Mouse (Mus musculus): Measurements from ENCODE around the gene Tek. TPM values are rescaled to one million over a fixed set of nuclear protein-coding genes. Genes with fewer than 3 reads are reported as not detected.
A peak's percentile ranks its signal among the peaks of the same experiment; 100 is the strongest.
"Not testable (repeated sequence)": the region's sequence is repeated elsewhere in the genome, so short reads cannot be mapped to it uniquely, and the experiment has no call there.

Gene Tek
- polyA plus RNA-seq (2014; fragmentation: Nextera tagmentation; extraction: Ambion mirVana) = 12.1 and 13.7 TPM in 2 replicates

- Histone ChIP-seq H3K4me2 (ENCODE audit: low read length) (peak within 1 kb of the TSS; percentile 36; the same call in 1 of the 2 replicates), H3K9ac (ENCODE audit: low read length) (no peak within 1 kb of the TSS)
Measured at GRCm38 (mm10) chr4:94738838-94739731, at the start of gene Tek. TSS of gene Tek (plus strand) at chr4:94739289.

DNA sequence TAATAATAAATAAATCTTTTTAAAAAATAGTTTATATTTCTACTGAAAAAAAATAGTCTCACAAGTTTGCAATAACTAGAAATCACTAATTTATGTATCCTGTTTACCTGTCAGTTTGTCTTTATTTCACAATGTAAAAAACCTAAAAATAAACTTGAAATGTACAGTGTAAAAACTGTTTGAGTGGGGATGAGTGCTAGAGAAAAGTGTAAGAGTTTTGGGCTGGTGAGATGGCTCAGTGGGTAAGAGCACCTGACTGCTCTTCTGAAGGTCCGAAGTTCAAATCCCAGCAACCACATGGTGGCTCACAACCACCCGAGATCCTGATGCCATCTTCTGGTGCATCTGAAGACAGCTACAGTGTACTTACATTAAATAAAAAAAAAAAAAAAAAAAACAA lies 49.3 kb upstream of the Tek start:
- WGBS = 79% methylated on average over 2 of the region's 2 CpGs
- H3K9ac ChIP-seq (ENCODE audit: low read length); H3K9me3 ChIP-seq (ENCODE audit: control insufficient read depth, low read length); H3K4me3 ChIP-seq (ENCODE audit: low read depth, low read length); H3K27ac ChIP-seq (ENCODE audit: low read depth); DNase-seq (ENCODE audit: low spot score); H3K4me1 ChIP-seq (replicated peaks; ENCODE audit: control insufficient read depth, insufficient read depth, low read length); H3K27me3 ChIP-seq (replicated peaks; ENCODE audit: control insufficient read depth, insufficient read depth, low read length); H3K4me2 ChIP-seq (ENCODE audit: low read length); ATAC-seq (replicated peaks; ENCODE audit: low FRiP score, low TSS enrichment, low read depth): not testable (repeated sequence)
- peaks cover 22% of the 10 kb centered on the region for H3K36me3 ChIP-seq (ENCODE audit: control insufficient read depth, insufficient read depth, low read length)

More at GRCm38 (mm10) chr4:94738838-94739731, at the start of gene Tek:
- ATAC-seq (replicated peaks; ENCODE audit: low FRiP score, low TSS enrichment, low read depth) (no peak), DNase-seq (ENCODE audit: low spot score) (no peak)
- 43% methylated on average over 16 of the region's 16 CpGs for WGBS
- no peaks in the 10 kb centered on the region for H3K9me3 ChIP-seq (ENCODE audit: control insufficient read depth, low read length)
- H3K27me3 ChIP-seq (replicated peaks; ENCODE audit: control insufficient read depth, insufficient read depth, low read length) = no peaks in the 10 kb centered on the region
- no peaks in the 10 kb centered on the region for H3K4me1 ChIP-seq (replicated peaks; ENCODE audit: control insufficient read depth, insufficient read depth, low read length)
- H3K36me3 ChIP-seq (ENCODE audit: control insufficient read depth, insufficient read depth, low read length) = no peaks in the 10 kb centered on the region
- H3K27ac ChIP-seq (ENCODE audit: low read depth) = no peak within 1 kb of the TSS
- H3K4me3 ChIP-seq (ENCODE audit: low read depth, low read length) = peak within 1 kb of the TSS; percentile 17

- Histone ChIP-seq H3K4me1 (replicated peaks; ENCODE audit: control insufficient read depth, insufficient read depth, low read length) (no peaks in the 10 kb centered on the region), H3K4me2 (ENCODE audit: low read length) (no peak overlapping the region), H3K27me3 (replicated peaks; ENCODE audit: control insufficient read depth, insufficient read depth, low read length) (no peaks in the 10 kb centered on the region), H3K4me3 (ENCODE audit: low read depth, low read length) (no peak overlapping the region), H3K36me3 (ENCODE audit: control insufficient read depth, insufficient read depth, low read length) (peaks cover 22% of the 10 kb centered on the region), H3K9me3 (ENCODE audit: control insufficient read depth, low read length) (no peaks in the 10 kb centered on the region), H3K9ac (ENCODE audit: low read length) (no peak overlapping the region), H3K27ac (ENCODE audit: low read depth) (no peak overlapping the region)
- WGBS = 83% methylated on average over 4 of the region's 4 CpGs
- DNase-seq (ENCODE audit: low spot score) (no peak), ATAC-seq (replicated peaks; ENCODE audit: low FRiP score, low TSS enrichment, low read depth) (no peak)
Measured at GRCm38 (mm10) chr4:94691078-94691477, 48.0 kb upstream of the Tek start.

GRCm38 (mm10) chr4:94692175-94692574 lies 46.9 kb upstream of the Tek start:
- Histone ChIP-seq H3K9ac (ENCODE audit: low read length) (no peak overlapping the region), H3K27me3 (replicated peaks; ENCODE audit: control insufficient read depth, insufficient read depth, low read length) (no peaks in the 10 kb centered on the region), H3K36me3 (ENCODE audit: control insufficient read depth, insufficient read depth, low read length) (peaks cover 22% of the 10 kb centered on the region), H3K4me3 (ENCODE audit: low read depth, low read length) (no peak overlapping the region), H3K4me2 (ENCODE audit: low read length) (no peak overlapping the region), H3K9me3 (ENCODE audit: control insufficient read depth, low read length) (no peaks in the 10 kb centered on the region), H3K27ac (ENCODE audit: low read depth) (no peak overlapping the region), H3K4me1 (replicated peaks; ENCODE audit: control insufficient read depth, insufficient read depth, low read length) (no peaks in the 10 kb centered on the region)
- no peak for ATAC-seq (replicated peaks; ENCODE audit: low FRiP score, low TSS enrichment, low read depth)
- no peak for DNase-seq (ENCODE audit: low spot score)
- WGBS = 73% methylated on average over 2 of the region's 2 CpGs

- DNase-seq (ENCODE audit: low spot score) (no peak), ATAC-seq (replicated peaks; ENCODE audit: low FRiP score, low TSS enrichment, low read depth) (no peak)
- H3K9me3 ChIP-seq (ENCODE audit: control insufficient read depth, low read length) = no peaks in the 10 kb centered on the region
- H3K4me3 ChIP-seq (ENCODE audit: low read depth, low read length) = no peak overlapping the region
- H3K27ac ChIP-seq (ENCODE audit: low read depth) = no peak overlapping the region
- peaks cover 6% of the 10 kb centered on the region; the same call in 1 of the 2 replicates for H3K36me3 ChIP-seq (ENCODE audit: control insufficient read depth, insufficient read depth, low read length)
- H3K9ac ChIP-seq (ENCODE audit: low read length) = no peak overlapping the region
- WGBS = 50% methylated on average over 3 of the region's 3 CpGs
- no peaks in the 10 kb centered on the region for H3K4me1 ChIP-seq (replicated peaks; ENCODE audit: control insufficient read depth, insufficient read depth, low read length)
- H3K27me3 ChIP-seq (replicated peaks; ENCODE audit: control insufficient read depth, insufficient read depth, low read length) = no peaks in the 10 kb centered on the region
- no peak overlapping the region for H3K4me2 ChIP-seq (ENCODE audit: low read length)
Measured at GRCm38 (mm10) chr4:94696368-94696767, 42.7 kb upstream of the Tek start.

GRCm38 (mm10) chr4:94711002-94711401 lies 28.1 kb upstream of the Tek start:
- H3K27ac ChIP-seq (ENCODE audit: low read depth) = no peak overlapping the region
- DNase-seq (ENCODE audit: low spot score) (no peak), ATAC-seq (replicated peaks; ENCODE audit: low FRiP score, low TSS enrichment, low read depth) (no peak)
- no peak overlapping the region for H3K4me2 ChIP-seq (ENCODE audit: low read length)
- H3K4me3 ChIP-seq (ENCODE audit: low read depth, low read length) = no peak overlapping the region
- no peak overlapping the region for H3K9ac ChIP-seq (ENCODE audit: low read length)
- no peaks in the 10 kb centered on the region for H3K27me3 ChIP-seq (replicated peaks; ENCODE audit: control insufficient read depth, insufficient read depth, low read length)
- H3K36me3 ChIP-seq (ENCODE audit: control insufficient read depth, insufficient read depth, low read length) = no peaks in the 10 kb centered on the region
- no peaks in the 10 kb centered on the region for H3K4me1 ChIP-seq (replicated peaks; ENCODE audit: control insufficient read depth, insufficient read depth, low read length)
- no peaks in the 10 kb centered on the region for H3K9me3 ChIP-seq (ENCODE audit: control insufficient read depth, low read length)
- WGBS = 85% methylated on average over 2 of the region's 2 CpGs

- Histone ChIP-seq H3K9me3 (ENCODE audit: control insufficient read depth, low read length) (no peaks in the 10 kb centered on the region), H3K27me3 (replicated peaks; ENCODE audit: control insufficient read depth, insufficient read depth, low read length) (no peaks in the 10 kb centered on the region), H3K4me2 (ENCODE audit: low read length) (no peak overlapping the region), H3K27ac (ENCODE audit: low read depth) (no peak overlapping the region), H3K9ac (ENCODE audit: low read length) (no peak overlapping the region), H3K4me3 (ENCODE audit: low read depth, low read length) (no peak overlapping the region), H3K36me3 (ENCODE audit: control insufficient read depth, insufficient read depth, low read length) (no peaks in the 10 kb centered on the region), H3K4me1 (replicated peaks; ENCODE audit: control insufficient read depth, insufficient read depth, low read length) (no peaks in the 10 kb centered on the region)
- WGBS = 57% methylated on average over 4 of the region's 4 CpGs
- DNase-seq (ENCODE audit: low spot score) = no peak
- no peak for ATAC-seq (replicated peaks; ENCODE audit: low FRiP score, low TSS enrichment, low read depth)
Measured at GRCm38 (mm10) chr4:94711426-94711825, 27.7 kb upstream of the Tek start.

- DNase-seq (ENCODE audit: low spot score) (no peak), ATAC-seq (replicated peaks; ENCODE audit: low FRiP score, low TSS enrichment, low read depth) (no peak)
- H3K9ac ChIP-seq (ENCODE audit: low read length) = no peak overlapping the region
- H3K36me3 ChIP-seq (ENCODE audit: control insufficient read depth, insufficient read depth, low read length) = no peaks in the 10 kb centered on the region
- H3K27me3 ChIP-seq (replicated peaks; ENCODE audit: control insufficient read depth, insufficient read depth, low read length) = no peaks in the 10 kb centered on the region
- no peak overlapping the region for H3K27ac ChIP-seq (ENCODE audit: low read depth)
- H3K4me1 ChIP-seq (replicated peaks; ENCODE audit: control insufficient read depth, insufficient read depth, low read length) = no peaks in the 10 kb centered on the region
- no peak overlapping the region for H3K4me3 ChIP-seq (ENCODE audit: low read depth, low read length)
- H3K9me3 ChIP-seq (ENCODE audit: control insufficient read depth, low read length) = no peaks in the 10 kb centered on the region
- H3K4me2 ChIP-seq (ENCODE audit: low read length) = no peak overlapping the region
Measured at GRCm38 (mm10) chr4:94713741-94714140, 25.3 kb upstream of the Tek start.

DNA sequence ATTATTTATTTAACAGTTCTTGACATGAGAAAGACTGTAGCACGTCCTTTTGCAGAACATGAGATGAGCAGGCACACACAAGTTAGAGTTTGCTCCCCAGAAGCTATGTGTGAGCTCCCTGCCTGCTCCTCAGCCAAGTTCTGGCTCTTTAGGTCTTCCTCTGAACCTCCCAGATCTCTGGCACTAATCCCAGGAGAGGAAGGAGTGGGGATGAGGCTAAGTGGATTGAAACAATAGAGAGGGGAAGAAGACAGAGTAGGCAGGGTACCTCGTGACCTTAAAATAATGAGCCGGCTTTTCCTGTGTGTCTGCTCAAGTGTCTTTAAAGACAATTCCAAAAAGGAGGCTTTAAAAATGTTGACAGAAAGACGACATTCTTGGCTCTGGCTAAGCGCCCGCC lies 23.9 kb upstream of the Tek start:
- H3K4me2 ChIP-seq (ENCODE audit: low read length) = no peak overlapping the region
- H3K4me3 ChIP-seq (ENCODE audit: low read depth, low read length) = no peak overlapping the region
- no peaks in the 10 kb centered on the region for H3K4me1 ChIP-seq (replicated peaks; ENCODE audit: control insufficient read depth, insufficient read depth, low read length)
- H3K9me3 ChIP-seq (ENCODE audit: control insufficient read depth, low read length) = no peaks in the 10 kb centered on the region
- 45% methylated on average over 6 of the region's 6 CpGs for WGBS
- no peak overlapping the region for H3K9ac ChIP-seq (ENCODE audit: low read length)
- H3K27me3 ChIP-seq (replicated peaks; ENCODE audit: control insufficient read depth, insufficient read depth, low read length) = no peaks in the 10 kb centered on the region
- no peak for ATAC-seq (replicated peaks; ENCODE audit: low FRiP score, low TSS enrichment, low read depth)
- no peaks in the 10 kb centered on the region for H3K36me3 ChIP-seq (ENCODE audit: control insufficient read depth, insufficient read depth, low read length)
- no peak for DNase-seq (ENCODE audit: low spot score)
- H3K27ac ChIP-seq (ENCODE audit: low read depth) = peak overlapping the region; percentile 14; the same call in 1 of the 2 replicates
